Mouse (Mus musculus) liver, embryonic 13.5 days (tissue): ENCODE measurements around the gene Pld3. TPM values are rescaled to one million over a fixed set of nuclear protein-coding genes. Genes with fewer than 3 reads are reported as not detected.
"Not testable (repeated sequence)": the region's sequence is repeated elsewhere in the genome, so short reads cannot be mapped to it uniquely, and the experiment has no call there.

ENCODE experiments used
- ATAC-seq: fragments of 200-750 bp; cut with Nextera tagmentation; 2 replicates; pipeline ENCODE4 v1.8.0; 2017; ENCODE audit warnings: low read depth, mild to moderate bottlenecking, moderate number of reproducible peaks, moderate library complexity
- DNase-seq: peaks from one replicate; pipeline ENCODE4 v3.0.0; 2022
- H3K27ac ChIP-seq: fragments of 300-500 bp; sonication (generic); 2 replicates; pipeline ENCODE4 v1.5.1; 2015; ENCODE audit warnings: moderate library complexity, mild to moderate bottlenecking, inconsistent platforms
- H3K27me3 ChIP-seq: fragments of 300-500 bp; sonication (generic); 2 replicates; pipeline ENCODE4 v1.6.1; 2015; ENCODE audit warnings: mild to moderate bottlenecking, inconsistent platforms
- H3K36me3 ChIP-seq: fragments of 300-500 bp; sonication (generic); 2 replicates; pipeline ENCODE4 v1.6.1; 2015; ENCODE audit warnings: mild to moderate bottlenecking, inconsistent platforms
- H3K4me1 ChIP-seq: fragments of 300-500 bp; sonication (generic); replicated peaks from 2 replicates; pipeline ENCODE4 v1.6.1; 2015; ENCODE audit warnings: inconsistent platforms
- H3K4me2 ChIP-seq: fragments of 300-500 bp; sonication (generic); 2 replicates; pipeline ENCODE4 v1.6.1; 2015; ENCODE audit warnings: inconsistent platforms, mild to moderate bottlenecking, moderate library complexity
- H3K4me3 ChIP-seq: fragments of 300-500 bp; sonication (generic); replicated peaks from 2 replicates; pipeline ENCODE4 v1.5.1; 2015; ENCODE audit warnings: mild to moderate bottlenecking, inconsistent platforms
- H3K9ac ChIP-seq: fragments of 300-500 bp; sonication (generic); 2 replicates; pipeline ENCODE4 v1.6.1; 2015; ENCODE audit warnings: mild to moderate bottlenecking, inconsistent platforms
- H3K9me3 ChIP-seq: fragments of 300-500 bp; sonication (generic); replicated peaks from 2 replicates; pipeline ENCODE4 v1.6.1; 2016; ENCODE audit warnings: inconsistent platforms
- WGBS: fragments of 180-500 bp; shearing (Covaris S2); methylation state at CpG from one replicate; pipeline ENCODE4 v1.1.7; 2015; ENCODE audit not compliant: insufficient replicate concordance; 5-methylcytosine and 5-hydroxymethylcytosine counted together
- polyA plus RNA-seq: library from polyadenylated mRNA; unstranded; fragments of >200 nt; fragmentation: Nextera tagmentation; extraction: Ambion mirVana; gene quantifications from 2 replicates; pipeline ENCODE4 v1.2.1, GENCODE M21; 2015

The Pld3 gene
- polyA plus RNA-seq, 1 experiment from 2014 or later = 53.8 TPM

GRCm38 (mm10) chr7:27520599-27520998 is 32.4 kb downstream of the Pld3 start:
- WGBS = 44% methylated on average over 1 of the region's 1 CpGs
- no peak for ATAC-seq

GRCm38 (mm10) chr7:27520104-27520503 is 32.9 kb downstream of the Pld3 start:
- ATAC-seq (no peak), DNase-seq (no peak)
- peaks cover 7% of the 10 kb centered on the region for H3K4me1 ChIP-seq
- no peaks in the 10 kb centered on the region for H3K27me3 ChIP-seq
- H3K4me3 ChIP-seq = no peak overlapping the region
- no peak overlapping the region for H3K27ac ChIP-seq
- no peak overlapping the region for H3K9ac ChIP-seq
- H3K4me2 ChIP-seq = no peak overlapping the region
- H3K9me3 ChIP-seq = peaks cover 6% of the 10 kb centered on the region; the same call in 1 of the 2 replicates
- 0 out of 2 replicates have a peak, but pooled peaks cover 6% of the 10 kb centered on the region for H3K36me3 ChIP-seq

More at GRCm38 (mm10) chr7:27520599-27520998, 32.4 kb downstream of the Pld3 start:
- Histone ChIP-seq H3K9me3 (peaks cover 6% of the 10 kb centered on the region; the same call in 1 of the 2 replicates), H3K27ac (no peak overlapping the region), H3K27me3 (no peaks in the 10 kb centered on the region), H3K36me3 (0 out of 2 replicates have a peak, but pooled peaks cover 6% of the 10 kb centered on the region), H3K4me3 (no peak overlapping the region), H3K4me2 (no peak overlapping the region), H3K9ac (no peak overlapping the region), H3K4me1 (peaks cover 12% of the 10 kb centered on the region)
- DNase-seq = no peak

GRCm38 (mm10) chr7:27518314-27518713 is 34.7 kb downstream of the Pld3 start:
- no peak overlapping the region for H3K4me2 ChIP-seq
- H3K4me1 ChIP-seq = peaks cover 9% of the 10 kb centered on the region
- DNase-seq (no peak), ATAC-seq (no peak)
- no peak overlapping the region for H3K4me3 ChIP-seq
- H3K9ac ChIP-seq = no peak overlapping the region
- peaks cover 6% of the 10 kb centered on the region; the same call in 1 of the 2 replicates for H3K9me3 ChIP-seq
- H3K27me3 ChIP-seq = no peaks in the 10 kb centered on the region
- no peak overlapping the region for H3K27ac ChIP-seq
- 0 out of 2 replicates have a peak, but pooled peaks cover 6% of the 10 kb centered on the region for H3K36me3 ChIP-seq
- 65% methylated on average over 9 of the region's 9 CpGs for WGBS

GRCm38 (mm10) chr7:27514961-27515360 is 38.1 kb downstream of the Pld3 start:
- Histone ChIP-seq H3K4me3 (no peak overlapping the region), H3K4me1 (peaks cover 6% of the 10 kb centered on the region; the same call in 1 of the 2 replicates), H3K36me3 (0 out of 2 replicates have a peak, but pooled peaks cover 6% of the 10 kb centered on the region), H3K9ac (no peak overlapping the region), H3K9me3 (peaks cover 5% of the 10 kb centered on the region; the same call in 1 of the 2 replicates), H3K4me2 (no peak overlapping the region), H3K27ac (no peak overlapping the region), H3K27me3 (no peaks in the 10 kb centered on the region)
- WGBS = 69% methylated on average over 9 of the region's 9 CpGs
- ATAC-seq (no peak), DNase-seq (no peak)

DNA sequence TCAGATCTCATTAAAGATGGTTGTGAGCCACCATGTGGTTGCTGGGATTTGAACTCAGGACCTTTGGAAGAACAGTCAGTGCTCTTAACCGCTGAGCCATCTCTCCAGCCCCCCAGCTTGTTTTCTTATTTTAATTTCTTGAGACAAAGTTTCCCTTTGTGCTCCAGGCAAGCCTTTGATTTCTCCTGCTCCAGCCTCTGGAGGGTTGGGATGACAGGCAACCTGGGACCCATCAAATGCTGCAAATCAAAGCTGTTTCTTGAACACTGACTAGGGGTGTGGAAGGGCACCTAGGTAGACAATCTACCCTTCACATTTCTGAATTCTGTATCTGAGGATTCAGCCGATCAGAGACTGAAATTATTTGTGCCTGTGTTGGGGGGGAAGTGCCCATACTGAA is 42.2 kb downstream of the Pld3 start:
- Histone ChIP-seq H3K27ac (no peak overlapping the region), H3K4me2 (no peak overlapping the region), H3K9me3 (no peaks in the 10 kb centered on the region), H3K4me3 (no peak overlapping the region), H3K4me1 (peaks cover 34% of the 10 kb centered on the region), H3K36me3 (no peaks in the 10 kb centered on the region), H3K9ac (no peak overlapping the region), H3K27me3 (no peaks in the 10 kb centered on the region)
- WGBS = 70% methylated on average over 2 of the region's 2 CpGs
- DNase-seq = no peak
- ATAC-seq = no peak

GRCm38 (mm10) chr7:27508648-27509005 is 44.4 kb downstream of the Pld3 start:
- Histone ChIP-seq H3K4me2 (peak overlapping the region; percentile 87), H3K27me3 (no peaks in the 10 kb centered on the region), H3K4me3 (peak overlapping the region; percentile 69), H3K4me1 (peaks cover 31% of the 10 kb centered on the region), H3K36me3 (no peaks in the 10 kb centered on the region), H3K9ac (peak overlapping the region; percentile 74), H3K9me3 (no peaks in the 10 kb centered on the region), H3K27ac (peak overlapping the region; percentile 99)
- ATAC-seq = peak; percentile 79
- peak; percentile 71 for DNase-seq
- 16% methylated on average over 6 of the region's 6 CpGs for WGBS

GRCm38 (mm10) chr7:27507711-27508647 is 45.0 kb downstream of the Pld3 start:
- peak overlapping the region; percentile 87 for H3K4me2 ChIP-seq
- no peaks in the 10 kb centered on the region for H3K9me3 ChIP-seq
- H3K4me1 ChIP-seq = peaks cover 32% of the 10 kb centered on the region
- under 1% methylated on average over 54 of the region's 54 CpGs for WGBS
- H3K9ac ChIP-seq = peak overlapping the region; percentile 74
- DNase-seq (peak; percentile 100), ATAC-seq (peak; percentile 95)
- H3K36me3 ChIP-seq = no peaks in the 10 kb centered on the region
- no peaks in the 10 kb centered on the region for H3K27me3 ChIP-seq
- H3K4me3 ChIP-seq = peak overlapping the region; percentile 69
- peak overlapping the region; percentile 99 for H3K27ac ChIP-seq

- H3K9ac ChIP-seq = peak overlapping the region; percentile 73
- peak overlapping the region; percentile 99 for H3K27ac ChIP-seq
- WGBS = 36% methylated on average over 9 of the region's 9 CpGs
- DNase-seq (no peak), ATAC-seq (no peak)
- no peaks in the 10 kb centered on the region for H3K36me3 ChIP-seq
- H3K27me3 ChIP-seq = no peaks in the 10 kb centered on the region
- H3K4me2 ChIP-seq = peak overlapping the region; percentile 87
- peak overlapping the region; percentile 69 for H3K4me3 ChIP-seq
- H3K9me3 ChIP-seq = no peaks in the 10 kb centered on the region
- H3K4me1 ChIP-seq = peaks cover 36% of the 10 kb centered on the region
Observed at GRCm38 (mm10) chr7:27506765-27507370, 46.1 kb downstream of the Pld3 start.

DNA sequence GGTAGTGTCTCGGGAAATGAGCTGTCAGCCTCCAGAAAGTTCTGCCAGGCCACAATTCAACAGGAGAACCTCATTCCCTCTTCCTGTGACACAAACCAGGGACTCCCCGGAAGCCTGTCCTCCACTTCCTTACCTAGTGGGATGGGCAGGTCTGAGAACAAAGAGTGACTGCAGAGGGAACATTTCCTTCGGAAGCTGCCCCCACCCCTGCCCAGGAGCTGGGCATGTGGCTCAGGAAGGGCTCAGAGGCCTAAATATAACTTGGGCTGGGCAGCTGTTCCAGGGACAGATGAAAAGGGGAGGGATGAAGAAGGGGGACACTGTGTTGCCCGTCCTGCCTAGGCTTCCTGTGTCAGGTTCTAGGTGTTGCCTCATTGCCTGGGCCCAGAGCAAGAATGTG is 51.4 kb downstream of the Pld3 start:
- H3K9ac ChIP-seq = no peak overlapping the region
- DNase-seq = no peak
- no peak overlapping the region for H3K4me2 ChIP-seq
- peaks cover 31% of the 10 kb centered on the region for H3K4me1 ChIP-seq
- H3K27me3 ChIP-seq = no peaks in the 10 kb centered on the region
- H3K4me3 ChIP-seq = no peak overlapping the region
- WGBS = 50% methylated on average over 4 of the region's 4 CpGs
- no peak overlapping the region for H3K27ac ChIP-seq
- ATAC-seq = no peak
- H3K36me3 ChIP-seq = no peaks in the 10 kb centered on the region
- no peaks in the 10 kb centered on the region for H3K9me3 ChIP-seq

GRCm38 (mm10) chr7:27499036-27499435 is 54.0 kb downstream of the Pld3 start, which contains the start of gene Prx:
Prx (plus strand) TSS chr7:27499324.
- ATAC-seq (no peak), DNase-seq (no peak)
- 64% methylated on average over 3 of the region's 3 CpGs for WGBS
- peaks cover 30% of the 10 kb centered on the region for H3K4me1 ChIP-seq
- H3K9me3 ChIP-seq = no peaks in the 10 kb centered on the region
- no peak within 1 kb of the TSS for H3K4me2 ChIP-seq
- no peaks in the 10 kb centered on the region for H3K36me3 ChIP-seq
- no peak within 1 kb of the TSS for H3K27ac ChIP-seq
- H3K4me3 ChIP-seq = no peak within 1 kb of the TSS
- no peak within 1 kb of the TSS for H3K9ac ChIP-seq
- no peaks in the 10 kb centered on the region for H3K27me3 ChIP-seq

DNA sequence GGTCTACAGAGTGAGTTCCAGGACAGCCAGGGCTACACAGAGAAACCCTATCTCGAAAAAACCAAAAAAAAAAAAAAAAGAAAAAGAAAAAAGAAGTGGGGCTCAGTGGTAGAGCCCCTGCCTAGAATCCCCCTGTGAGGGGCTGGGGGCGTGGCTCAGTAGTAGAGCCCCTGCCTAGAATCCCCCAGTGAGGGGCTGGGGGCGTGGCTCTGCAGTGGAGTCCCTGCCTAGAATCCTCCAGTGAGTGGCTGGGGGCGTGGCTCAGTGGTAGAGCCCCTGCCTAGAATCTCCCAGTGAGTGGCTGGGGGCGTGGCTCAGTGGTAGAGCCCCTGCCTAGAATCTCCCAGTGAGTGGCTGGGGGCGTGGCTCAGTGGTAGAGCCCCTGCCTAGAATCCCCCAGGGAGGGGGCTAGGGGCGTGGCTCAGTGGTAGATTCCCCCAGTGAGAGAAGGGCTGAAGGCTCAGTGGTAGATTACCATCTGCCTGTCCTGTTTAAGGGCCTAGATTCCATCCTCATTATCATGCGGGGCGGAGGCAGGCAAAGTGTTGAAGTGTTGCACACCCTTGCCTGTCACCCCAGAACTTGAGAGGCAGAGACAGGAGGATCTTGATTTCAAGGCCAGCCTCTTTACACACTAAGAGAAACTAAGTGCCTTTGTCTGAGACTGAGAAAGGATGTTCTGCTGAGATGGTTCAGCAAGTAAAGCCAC is 58.2 kb downstream of the Pld3 start:
- not testable (repeated sequence) for H3K27me3 ChIP-seq, H3K4me2 ChIP-seq, H3K36me3 ChIP-seq, H3K9ac ChIP-seq, H3K9me3 ChIP-seq, DNase-seq, H3K4me3 ChIP-seq, H3K27ac ChIP-seq, ATAC-seq
- WGBS = 71% methylated on average over 9 of the region's 9 CpGs
- H3K4me1 ChIP-seq = peaks cover 57% of the 10 kb centered on the region
